Mouse (Mus musculus) brain, adult 2 months (tissue): Measurements from ENCODE around the gene Exoc4.
A peak's percentile ranks its signal among the peaks of the same experiment; 100 is the strongest.

Experiments used
- DNase-seq: peaks from one replicate; pipeline ENCODE4 v3.0.0; 2011; ENCODE audit warnings: low read depth, low spot score

Gene Exoc4

DNA sequence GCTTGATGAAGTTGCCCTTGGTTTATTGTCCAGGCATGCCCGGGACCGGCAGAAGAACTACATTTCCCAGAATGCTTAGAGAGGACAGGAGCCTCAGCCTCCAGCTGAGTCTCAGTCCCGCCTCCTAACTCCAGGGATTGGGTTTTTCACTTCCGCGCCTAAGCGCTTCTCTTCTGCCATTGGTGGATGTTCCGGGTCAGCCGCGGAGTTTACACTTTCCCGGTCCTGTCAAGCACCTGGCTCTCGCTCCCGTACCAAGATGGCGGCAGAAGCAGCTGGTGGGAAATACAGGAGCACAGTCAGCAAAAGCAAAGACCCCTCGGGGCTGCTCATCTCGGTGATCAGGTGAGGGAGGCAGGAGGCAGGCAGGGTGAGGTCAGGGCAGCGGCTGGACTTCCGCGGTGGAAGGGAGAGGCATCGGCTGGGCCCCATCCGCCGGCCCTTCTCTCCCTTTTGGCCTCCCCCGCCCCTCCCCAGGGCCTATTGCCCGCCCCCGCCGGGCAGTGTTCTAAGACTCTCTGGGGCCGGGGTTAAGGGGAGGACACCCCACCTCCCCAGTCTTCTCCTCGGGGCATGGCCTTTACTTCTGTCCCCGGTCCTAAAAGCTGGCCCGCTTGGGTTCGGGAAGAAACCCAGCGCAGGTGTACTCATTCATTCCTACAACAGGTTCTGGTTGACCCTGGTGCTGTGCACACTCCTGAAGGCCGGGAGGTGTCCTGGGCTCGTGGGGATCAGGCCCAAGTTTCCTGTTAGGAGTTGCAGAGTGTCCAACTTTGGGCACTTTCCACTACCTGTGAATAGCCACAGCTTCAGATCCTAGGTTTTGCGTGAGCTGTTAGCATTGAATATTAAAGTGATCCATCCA lies at the start of gene Exoc4:
TSS of gene Exoc4 (plus strand) at position 192 of the 865 bp plus-strand sequence.
- peak; percentile 99 for DNase-seq

GRCm38 (mm10) chr6:33218780-33219179 lies 30.1 kb upstream of the Exoc4 start:
- no peak for DNase-seq

DNA sequence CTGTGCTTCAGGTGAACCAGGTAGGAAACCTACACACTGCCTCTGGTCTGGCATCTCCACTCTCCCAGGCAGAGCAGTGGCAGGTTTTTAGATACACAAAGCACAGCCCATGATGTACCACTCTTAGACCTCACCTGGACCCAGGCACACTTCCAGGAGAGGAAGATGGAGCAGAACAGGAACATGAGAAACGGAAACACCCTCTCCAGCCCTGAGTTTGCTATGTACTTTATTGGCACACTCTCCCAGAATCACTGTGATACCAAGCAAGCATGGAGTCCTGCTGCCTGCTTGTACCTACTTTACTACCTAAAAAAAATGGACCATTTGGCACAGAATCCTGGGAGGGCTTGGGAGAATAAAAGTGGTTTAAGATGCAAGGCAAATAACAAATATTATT lies 22.2 kb upstream of the Exoc4 start:
- DNase-seq = no peak

- no peak for DNase-seq
These were observed 21.5 kb upstream of the Exoc4 start for GRCm38 (mm10) chr6:33227371-33227770.

- DNase-seq = no peak
These were observed 7.6 kb upstream of the Exoc4 start for GRCm38 (mm10) chr6:33241250-33241649.

GRCm38 (mm10) chr6:33244546-33244945 lies 4.3 kb upstream of the Exoc4 start:
- DNase-seq = no peak

- DNase-seq = no peak
These were observed 1.7 kb upstream of the Exoc4 start for GRCm38 (mm10) chr6:33247146-33247545.

DNA sequence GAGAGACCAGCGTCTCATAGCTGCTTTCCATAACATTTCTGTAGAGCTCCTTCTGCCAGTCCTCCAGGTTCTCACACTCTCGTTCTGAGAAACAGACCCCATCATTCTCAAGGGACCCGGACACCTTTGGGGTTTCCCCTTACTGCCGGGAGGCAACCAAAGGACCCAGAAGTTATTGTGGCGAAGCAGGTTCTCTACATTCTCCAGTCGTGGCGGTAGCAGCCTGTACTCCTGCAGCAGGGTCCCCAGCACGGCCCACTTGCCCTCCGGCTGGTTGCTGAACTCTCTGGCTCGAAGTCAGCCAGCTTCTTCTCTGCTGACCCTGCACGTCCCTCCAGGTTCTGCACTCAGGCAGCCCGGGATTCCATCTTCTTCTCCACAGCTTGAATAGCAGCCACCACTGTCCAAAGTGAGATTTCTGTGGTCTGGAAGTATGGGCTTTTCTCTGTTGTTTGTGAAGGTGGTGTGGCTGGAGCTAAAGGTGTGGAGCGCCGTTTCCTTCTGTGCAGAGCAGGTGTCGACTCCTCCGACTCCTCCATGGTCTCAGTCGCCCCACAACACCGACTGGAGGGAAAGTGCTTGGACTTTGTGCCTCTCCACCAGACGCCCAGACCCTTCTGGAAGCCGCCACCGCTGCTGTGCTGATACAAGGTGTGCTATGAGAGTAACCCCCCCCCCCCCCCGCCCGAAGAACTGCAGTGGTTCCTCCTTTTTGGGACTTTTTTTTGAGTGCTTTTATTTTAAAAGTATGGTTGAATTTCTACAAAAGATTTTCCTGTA lies 1.1 kb upstream of the Exoc4 start:
- no peak for DNase-seq

GRCm38 (mm10) chr6:33256638-33257037 lies 7.8 kb downstream of the Exoc4 start:
- DNase-seq = no peak

- peak; percentile 27 for DNase-seq
These were observed 8.3 kb downstream of the Exoc4 start for GRCm38 (mm10) chr6:33257076-33257789.

GRCm38 (mm10) chr6:33259926-33260325 lies 11.0 kb downstream of the Exoc4 start:
- DNase-seq = no peak

DNA sequence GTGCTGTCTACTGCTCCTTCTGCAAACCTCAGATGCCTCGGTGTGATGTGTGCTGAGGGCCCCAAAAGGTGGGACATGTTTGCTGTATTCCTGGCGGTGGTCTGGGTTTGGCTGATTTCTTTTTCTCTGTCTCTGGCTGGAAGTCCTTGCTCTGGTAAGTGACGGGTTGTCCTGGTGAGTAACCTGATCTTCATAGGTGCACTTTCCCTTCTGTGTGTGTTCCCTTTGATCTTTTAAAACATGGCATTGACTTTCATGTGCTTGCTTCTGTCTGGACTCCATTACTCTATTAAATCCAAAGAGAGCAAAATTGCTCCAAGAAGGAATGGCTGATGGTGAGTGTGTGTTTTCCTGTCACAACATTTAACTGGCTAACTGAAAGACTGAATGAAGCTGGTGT lies 12.7 kb downstream of the Exoc4 start:
- DNase-seq = no peak

GRCm38 (mm10) chr6:33263950-33264349 lies 15.1 kb downstream of the Exoc4 start:
- no peak for DNase-seq

DNA sequence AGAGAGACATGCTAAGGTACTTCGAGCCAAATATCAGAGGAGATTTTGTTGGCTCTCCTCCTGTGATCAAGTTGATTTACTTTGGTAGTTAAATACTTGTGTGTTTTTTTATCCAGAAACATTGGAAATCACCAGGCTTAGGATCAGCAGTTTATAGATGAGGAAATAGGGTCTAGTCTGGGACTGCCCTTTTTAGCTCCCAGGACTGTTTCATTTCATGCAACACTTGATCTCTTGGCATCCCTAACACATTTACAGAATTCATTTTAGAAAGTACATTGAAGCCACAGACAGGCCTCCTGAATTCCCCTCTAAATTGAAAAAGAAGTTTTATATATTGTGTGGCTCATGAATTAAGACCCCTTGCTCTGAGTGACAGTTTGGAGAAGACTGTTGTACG lies 15.5 kb downstream of the Exoc4 start:
- no peak for DNase-seq

- DNase-seq = no peak
These were observed 18.7 kb downstream of the Exoc4 start for GRCm38 (mm10) chr6:33267571-33267970.

GRCm38 (mm10) chr6:33283523-33283922 lies 34.6 kb downstream of the Exoc4 start:
- no peak for DNase-seq

GRCm38 (mm10) chr6:33283936-33284335 lies 35.1 kb downstream of the Exoc4 start:
- DNase-seq = no peak

- DNase-seq = no peak
These were observed 37.5 kb downstream of the Exoc4 start for GRCm38 (mm10) chr6:33286376-33286775.

DNA sequence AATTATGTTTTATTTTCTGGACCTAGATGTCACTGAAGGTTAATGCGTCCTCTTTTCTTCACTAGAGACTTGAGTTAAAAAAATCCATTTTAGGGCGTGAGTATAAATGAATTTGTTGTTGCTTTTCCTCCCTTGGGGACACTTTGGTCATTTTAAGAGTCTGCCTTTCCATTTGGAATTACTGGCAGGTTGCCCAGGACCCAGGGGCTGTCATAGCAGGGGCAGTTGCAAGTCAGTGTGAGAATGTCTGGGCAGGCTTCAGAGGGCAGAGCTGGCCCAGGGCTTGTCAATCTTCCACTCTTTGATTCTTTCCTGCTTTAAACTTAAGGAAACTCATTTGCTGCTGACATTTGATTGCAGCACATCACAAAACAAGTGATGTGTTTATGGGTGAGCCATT lies 45.7 kb downstream of the Exoc4 start:
- DNase-seq = no peak

- DNase-seq = peak; percentile 34
These were observed 48.7 kb downstream of the Exoc4 start for GRCm38 (mm10) chr6:33297566-33297965.

- no peak for DNase-seq
These were observed 49.9 kb downstream of the Exoc4 start for GRCm38 (mm10) chr6:33298768-33299167.

GRCm38 (mm10) chr6:33305996-33306395 lies 57.1 kb downstream of the Exoc4 start:
- DNase-seq = no peak
